Mouse (Mus musculus) heart, embryonic 14.5 days (tissue): ENCODE data around the gene Pth1r. TPM values are rescaled to one million over a fixed set of nuclear protein-coding genes. Genes with fewer than 3 reads are reported as not detected.
"Not testable (repeated sequence)": the region's sequence is repeated elsewhere in the genome, so short reads cannot be mapped to it uniquely, and the experiment has no call there.

Source experiments
- ATAC-seq: fragments of 200-750 bp; cut with Nextera tagmentation; 2 replicates; pipeline ENCODE4 v1.8.0; 2017; ENCODE audit warnings: low read depth, moderate TSS enrichment; ENCODE audit not compliant: insufficient number of reproducible peaks, insufficient read depth, low FRiP score
- H3K27ac ChIP-seq, 2 experiments: fragments of 200-500 bp in 1 of 2; fragments of 300-500 bp in 1 of 2; sonication (generic) in 1 of 2; replicated peaks in 1 of 2; 2 replicates each; pipeline ENCODE4 v1.5.1; 2012 to 2014; ENCODE audit warnings: low read depth in 2 of 2, low read length in 2 of 2, control low read depth in 1 of 2, mild to moderate bottlenecking in 1 of 2, mixed read lengths in 1 of 2; ENCODE audit not compliant: control insufficient read depth in 1 of 2, insufficient read depth in 1 of 2
- H3K27me3 ChIP-seq: fragments of 300-500 bp; sonication (generic); 2 replicates; pipeline ENCODE4 v1.6.1; 2014; ENCODE audit warnings: mild to moderate bottlenecking, low read length, control low read depth; ENCODE audit not compliant: control insufficient read depth, insufficient read depth
- H3K36me3 ChIP-seq: fragments of 300-500 bp; sonication (generic); 2 replicates; pipeline ENCODE4 v1.6.1; 2014; ENCODE audit warnings: mild to moderate bottlenecking, control low read depth, low read length, mixed read lengths; ENCODE audit not compliant: control insufficient read depth, insufficient read depth
- H3K4me1 ChIP-seq, 2 experiments: fragments of 200-500 bp in 1 of 2; fragments of 300-500 bp in 1 of 2; sonication (generic) in 1 of 2; 2 replicates each; pipeline ENCODE4 v1.6.1; 2012 to 2014; ENCODE audit warnings: low read length in 2 of 2, control low read depth in 1 of 2, mixed read lengths in 1 of 2; ENCODE audit not compliant: control insufficient read depth in 2 of 2, insufficient read depth in 2 of 2
- H3K4me2 ChIP-seq: fragments of 300-500 bp; sonication (generic); 2 replicates; pipeline ENCODE4 v1.6.1; 2014; ENCODE audit warnings: mild to moderate bottlenecking, low read length
- H3K4me3 ChIP-seq, 2 experiments: fragments of 200-500 bp in 1 of 2; fragments of 300-500 bp in 1 of 2; sonication (generic) in 1 of 2; 2 replicates each; pipeline ENCODE4 v1.5.1; 2012 to 2014; ENCODE audit warnings: low read length in 2 of 2, mild to moderate bottlenecking in 2 of 2, control low read depth in 1 of 2, low read depth in 1 of 2, moderate library complexity in 1 of 2; ENCODE audit not compliant: control insufficient read depth in 1 of 2, insufficient read depth in 1 of 2
- H3K9ac ChIP-seq: fragments of 300-500 bp; sonication (generic); 2 replicates; pipeline ENCODE4 v1.6.1; 2014; ENCODE audit warnings: mild to moderate bottlenecking, low read length
- H3K9me3 ChIP-seq: fragments of 300-500 bp; sonication (generic); 2 replicates; pipeline ENCODE4 v1.6.1; 2016; ENCODE audit warnings: low read length, control low read depth; ENCODE audit not compliant: control insufficient read depth
- WGBS: fragments of 180-500 bp; shearing (Covaris S2); extraction: QIAGEN DNeasy Blood & Tissue Kit; methylation state at CpG from one replicate; pipeline ENCODE4 v1.1.7; 2014; 5-methylcytosine and 5-hydroxymethylcytosine counted together
- polyA plus RNA-seq: library from polyadenylated mRNA; unstranded; fragments of >200 nt; fragmentation: Nextera tagmentation; extraction: Ambion mirVana; gene quantifications from 2 replicates; pipeline ENCODE4 v1.2.1, GENCODE M21; 2014

Gene Pth1r
- polyA plus RNA-seq, 1 experiment from 2014 or later, result 22.2 TPM

DNA sequence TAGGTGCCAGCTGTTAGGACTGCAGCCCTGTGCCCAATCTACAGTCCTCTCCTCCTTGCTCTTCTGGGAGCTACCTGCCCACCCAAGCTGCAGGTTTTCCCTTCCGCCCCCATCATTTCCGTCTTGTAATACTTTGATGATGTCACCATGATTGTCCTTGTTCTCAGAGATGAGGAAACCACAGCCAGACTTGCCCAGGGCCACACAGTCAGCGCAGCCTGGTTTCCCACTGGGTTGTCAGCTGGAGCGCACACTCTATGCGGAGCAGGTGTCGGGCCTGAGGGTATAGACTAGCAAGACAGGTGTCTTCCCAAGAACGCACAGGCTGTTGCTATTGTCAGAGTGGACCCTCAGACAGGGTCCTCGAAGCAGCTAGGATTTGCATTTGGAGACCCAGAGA is 61.8 kb downstream of the Pth1r start:
- Histone ChIP-seq H3K27ac (peak overlapping the region; percentile 87 to 99), H3K4me3 (no peak overlapping the region), H3K36me3 (0 out of 2 replicates have a peak, but pooled peaks cover 2% of the 10 kb centered on the region), H3K27me3 (no peaks in the 10 kb centered on the region), H3K4me2 (peak overlapping the region; percentile 56; the same call in 1 of the 2 replicates), H3K9ac (peak overlapping the region; percentile 70), H3K9me3 (no peaks in the 10 kb centered on the region), H3K4me1 (peaks cover 46 to 53% of the 10 kb centered on the region in 2 experiments)
- WGBS, result 90% methylated on average over 8 of the region's 8 CpGs
- no peak for ATAC-seq

DNA sequence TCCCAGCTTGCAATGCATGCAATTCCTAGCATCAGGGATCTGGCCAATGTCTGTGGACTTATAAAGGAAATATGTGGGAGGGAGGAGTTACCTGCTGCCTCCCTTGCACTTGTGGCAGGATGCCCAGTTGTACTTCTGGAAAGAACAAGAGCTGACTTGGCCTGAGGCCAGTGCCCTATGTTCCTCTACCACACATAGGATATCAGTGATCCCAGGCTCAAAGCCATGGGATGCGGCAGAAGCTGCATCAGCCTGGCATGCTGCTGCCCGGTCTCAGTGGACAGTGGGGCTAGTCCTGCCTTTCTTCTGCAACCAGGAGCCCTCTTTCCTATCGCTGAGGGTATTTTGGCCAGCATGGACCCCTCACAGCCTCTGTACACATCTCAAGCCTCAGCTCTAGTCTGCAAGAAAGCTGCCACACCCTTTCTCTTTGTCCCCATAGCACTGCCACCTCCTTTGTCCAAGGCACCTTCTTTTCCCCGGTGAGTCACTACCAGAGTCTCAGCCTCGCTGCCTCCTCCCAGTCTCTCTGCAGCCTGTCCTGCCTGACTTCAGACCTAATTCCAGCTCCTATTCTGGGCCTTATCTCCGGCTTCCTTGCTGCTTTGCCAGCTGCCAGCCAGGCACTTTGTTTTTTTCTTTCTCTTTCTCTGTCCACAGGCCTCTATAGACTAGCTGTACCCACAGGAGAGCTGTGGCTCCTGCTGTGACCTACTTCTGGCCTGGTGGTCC is 62.7 kb downstream of the Pth1r start:
- Histone ChIP-seq H3K9ac (peak overlapping the region; percentile 70), H3K9me3 (no peaks in the 10 kb centered on the region), H3K27ac (peak overlapping the region; percentile 87 to 99), H3K4me1 (peaks cover 46 to 54% of the 10 kb centered on the region in 2 experiments), H3K4me2 (peak overlapping the region; percentile 56), H3K27me3 (no peaks in the 10 kb centered on the region), H3K36me3 (0 out of 2 replicates have a peak, but pooled peaks cover 2% of the 10 kb centered on the region), H3K4me3 (peak overlapping the region in 1 of 2 experiments; percentile 16; a peak in 2 of 4 replicates)
- ATAC-seq, result peak; percentile 70
- 14% methylated on average over 6 of the region's 6 CpGs for WGBS

GRCm38 (mm10) chr9:110683574-110684099 is 63.3 kb downstream of the Pth1r start:
- peak overlapping the region; percentile 70 for H3K9ac ChIP-seq
- WGBS, result 6% methylated on average over 4 of the region's 4 CpGs
- 0 out of 2 replicates have a peak, but pooled peaks cover 2% of the 10 kb centered on the region for H3K36me3 ChIP-seq

DNA sequence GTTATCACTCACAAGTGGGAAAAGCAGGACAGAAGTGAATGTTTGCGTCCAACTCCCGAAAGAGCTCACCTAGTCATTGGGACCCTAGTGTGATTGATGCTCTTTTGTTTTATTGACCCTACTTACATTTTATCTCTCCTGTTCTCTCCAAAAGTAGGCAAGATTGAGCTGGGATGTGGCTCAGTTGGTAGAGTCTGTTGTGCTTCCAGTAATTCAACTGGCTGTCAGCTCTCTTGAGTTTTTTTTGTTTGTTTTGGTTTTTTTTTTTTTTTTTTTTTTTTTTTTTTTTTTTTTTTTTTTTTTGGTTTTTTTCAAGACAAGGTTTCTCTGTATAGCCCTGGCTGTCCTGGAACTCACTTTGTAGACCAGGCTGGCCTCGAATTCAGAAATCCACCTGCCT is 64.2 kb downstream of the Pth1r start:
- H3K9me3 ChIP-seq, H3K4me2 ChIP-seq, H3K9ac ChIP-seq, H3K36me3 ChIP-seq, H3K27me3 ChIP-seq, ATAC-seq, H3K4me3 ChIP-seq: not testable (repeated sequence)
- WGBS, result 84% methylated on average over 3 of the region's 3 CpGs
- H3K27ac ChIP-seq, result peak overlapping the region in 1 of 2 experiments; percentile 99; a peak in 2 of 4 replicates
- H3K4me1 ChIP-seq, result peaks cover 57 to 64% of the 10 kb centered on the region in 2 experiments

More at GRCm38 (mm10) chr9:110683574-110684099, 63.3 kb downstream of the Pth1r start:
- Histone ChIP-seq H3K4me1 (peaks cover 49 to 55% of the 10 kb centered on the region in 2 experiments), H3K9me3 (no peaks in the 10 kb centered on the region), H3K27ac (peak overlapping the region; percentile 87 to 99), H3K4me3 (peak overlapping the region in 1 of 2 experiments; percentile 11; a peak in 1 of 4 replicates), H3K27me3 (no peaks in the 10 kb centered on the region), H3K4me2 (peak overlapping the region; percentile 56)
- ATAC-seq, result peak; percentile 74

DNA sequence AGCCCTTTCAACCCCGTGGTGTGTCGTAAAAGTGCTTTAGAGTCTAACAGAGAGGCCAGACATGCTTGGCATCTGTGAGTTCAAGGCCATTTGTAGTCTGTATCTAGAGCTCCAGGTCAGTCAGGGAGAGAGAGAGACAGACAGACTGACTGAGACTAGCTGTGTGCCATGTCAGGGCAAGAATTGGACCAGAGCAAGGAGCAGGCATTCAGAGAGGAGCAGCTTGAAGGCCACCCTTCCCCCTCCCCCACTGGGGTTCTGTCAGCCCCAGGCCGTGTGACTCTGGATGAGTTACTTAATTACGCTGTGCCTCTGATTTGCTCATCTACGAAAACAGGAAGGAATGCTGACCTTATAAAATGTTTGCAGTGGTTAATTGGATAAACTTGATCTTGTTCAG is 64.7 kb downstream of the Pth1r start:
- no peak overlapping the region for H3K4me3 ChIP-seq
- no peak overlapping the region for H3K9ac ChIP-seq
- no peak for ATAC-seq
- peak overlapping the region; percentile 14 to 99; a peak in 2 of 4 replicates for H3K27ac ChIP-seq
- no peak overlapping the region for H3K4me2 ChIP-seq
- peaks cover 62 to 68% of the 10 kb centered on the region in 2 experiments for H3K4me1 ChIP-seq
- no peaks in the 10 kb centered on the region for H3K27me3 ChIP-seq
- H3K36me3 ChIP-seq, result no peaks in the 10 kb centered on the region
- H3K9me3 ChIP-seq, result no peaks in the 10 kb centered on the region
- 52% methylated on average over 5 of the region's 5 CpGs for WGBS

GRCm38 (mm10) chr9:110681817-110682216 is 65.1 kb downstream of the Pth1r start:
- Histone ChIP-seq H3K4me3 (no peak overlapping the region), H3K27me3 (no peaks in the 10 kb centered on the region), H3K4me1 (peaks cover 62 to 71% of the 10 kb centered on the region in 2 experiments), H3K4me2 (no peak overlapping the region), H3K9me3 (no peaks in the 10 kb centered on the region), H3K27ac (peak overlapping the region; percentile 14 to 99; a peak in 2 of 4 replicates), H3K36me3 (no peaks in the 10 kb centered on the region), H3K9ac (no peak overlapping the region)
- 72% methylated on average over 9 of the region's 9 CpGs for WGBS
- no peak for ATAC-seq

GRCm38 (mm10) chr9:110680736-110681507 is 66.0 kb downstream of the Pth1r start:
- no peak overlapping the region for H3K4me2 ChIP-seq
- H3K9me3 ChIP-seq, result no peaks in the 10 kb centered on the region
- no peak for ATAC-seq
- no peaks in the 10 kb centered on the region for H3K36me3 ChIP-seq
- WGBS, result 68% methylated on average over 7 of the region's 7 CpGs
- no peak overlapping the region for H3K27ac ChIP-seq
- no peak overlapping the region for H3K4me3 ChIP-seq
- no peak overlapping the region for H3K9ac ChIP-seq
- H3K4me1 ChIP-seq, result peaks cover 58 to 74% of the 10 kb centered on the region in 2 experiments
- H3K27me3 ChIP-seq, result no peaks in the 10 kb centered on the region
